Mouse (Mus musculus): ENCODE data around the gene Ccdc82.

Ccdc82 gene

GRCm38 (mm10) chr9:13309807-13310206 lies 63.1 kb downstream of the Ccdc82 start:
- TF ChIP-seq GATA4 (IDR thresholded peaks at IDR 0.05; ENCODE audit: insufficient replicate concordance, low read length) = no peak

- no peak for TF ChIP-seq GATA4 (IDR thresholded peaks at IDR 0.05; ENCODE audit: insufficient replicate concordance, low read length)
Observed at GRCm38 (mm10) chr9:13310236-13310635, 63.5 kb downstream of the Ccdc82 start.

GRCm38 (mm10) chr9:13311094-13311493 lies 64.3 kb downstream of the Ccdc82 start:
- no peak for TF ChIP-seq GATA4 (IDR thresholded peaks at IDR 0.05; ENCODE audit: insufficient replicate concordance, low read length)

GRCm38 (mm10) chr9:13313923-13314322 lies 67.2 kb downstream of the Ccdc82 start:
- no peak for TF ChIP-seq GATA4 (IDR thresholded peaks at IDR 0.05; ENCODE audit: insufficient replicate concordance, low read length)

- no peak for TF ChIP-seq GATA4 (IDR thresholded peaks at IDR 0.05; ENCODE audit: insufficient replicate concordance, low read length)
Observed at GRCm38 (mm10) chr9:13314577-13315004, 67.8 kb downstream of the Ccdc82 start.

- no peak for TF ChIP-seq GATA4 (IDR thresholded peaks at IDR 0.05; ENCODE audit: insufficient replicate concordance, low read length)
Observed at GRCm38 (mm10) chr9:13315393-13315792, 68.6 kb downstream of the Ccdc82 start.

GRCm38 (mm10) chr9:13319566-13319965 lies 72.8 kb downstream of the Ccdc82 start:
- no peak for TF ChIP-seq GATA4 (IDR thresholded peaks at IDR 0.05; ENCODE audit: insufficient replicate concordance, low read length)

GRCm38 (mm10) chr9:13320800-13321364 lies 74.1 kb downstream of the Ccdc82 start:
- no peak for TF ChIP-seq GATA4 (IDR thresholded peaks at IDR 0.05; ENCODE audit: insufficient replicate concordance, low read length)

GRCm38 (mm10) chr9:13323074-13323473 lies 76.3 kb downstream of the Ccdc82 start:
- no peak for TF ChIP-seq GATA4 (IDR thresholded peaks at IDR 0.05; ENCODE audit: insufficient replicate concordance, low read length)

- no peak for TF ChIP-seq GATA4 (IDR thresholded peaks at IDR 0.05; ENCODE audit: insufficient replicate concordance, low read length)
Observed at GRCm38 (mm10) chr9:13323612-13324011, 76.9 kb downstream of the Ccdc82 start.

Measured in liver, adult (tissue).